ENCODE assay signal across 12 mouse cellular contexts in the genomic region with DNA sequence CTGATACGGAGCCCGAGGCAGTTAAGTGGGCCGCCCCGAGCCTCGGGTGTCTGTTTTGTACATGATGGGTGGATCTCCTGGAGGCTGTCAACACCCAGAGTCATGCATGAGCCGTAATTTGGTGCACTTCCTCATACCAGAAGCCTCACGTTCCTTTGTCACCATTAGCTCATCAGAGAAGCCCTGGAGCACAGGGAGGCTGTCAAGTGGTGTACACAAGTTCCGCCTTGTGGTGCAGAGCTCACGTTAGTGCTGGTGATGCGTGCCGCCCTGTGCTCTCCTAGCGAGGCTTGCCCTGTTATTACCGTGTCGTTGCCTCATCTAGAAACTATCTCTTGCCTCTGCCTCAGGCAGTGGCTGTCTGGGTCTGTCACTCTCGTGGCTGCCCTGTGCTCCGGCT. TPM values are rescaled to one million over a fixed set of nuclear protein-coding genes. Genes with fewer than 3 reads are reported as not detected.
A peak's percentile ranks its signal among the peaks of the same experiment; 100 is the strongest.
DNase-seq lines count a peak whose midpoint lies in the region; ATAC-seq lines count a peak whose summit lies in the region.
"Had no signal": no experiment of that assay in that cellular context is flagged by ENCODE, and none has a peak within 500 bp of the region (broad histone marks: within the 10 kb centered on the region; RNA-seq: fewer than 3 reads in every experiment).

No protein-coding gene starts in this region.

- peak overlapping the region; percentile 36 for H3K27ac ChIP-seq in heart, embryonic 13.5 days (replicated peaks)
- no peak overlapping the region for H3K27ac ChIP-seq in embryonic facial prominence, embryonic 11.5 days (replicated peaks; ENCODE audit: low read depth, low read length)
- H3K27ac ChIP-seq: midbrain, embryonic 12.5 days had no signal

- peak overlapping the region; percentile 33; the same call in 1 of the 2 replicates for H3K9ac ChIP-seq in heart, embryonic 13.5 days
- H3K9ac ChIP-seq in embryonic facial prominence, embryonic 11.5 days (replicated peaks; ENCODE audit: low read length), result no peak overlapping the region
- H3K9ac ChIP-seq: midbrain, embryonic 12.5 days had no signal

- peaks cover 80% of the 10 kb centered on the region for H3K36me3 ChIP-seq in heart, embryonic 13.5 days
- no peaks in the 10 kb centered on the region; the same call in 1 of the 2 replicates for H3K36me3 ChIP-seq in embryonic facial prominence, embryonic 11.5 days (replicated peaks; ENCODE audit: control insufficient read depth, insufficient read depth, low read depth, low read length)

- no peaks in the 10 kb centered on the region for H3K9me3 ChIP-seq in heart, embryonic 13.5 days
- no peaks in the 10 kb centered on the region for H3K9me3 ChIP-seq in embryonic facial prominence, embryonic 11.5 days (replicated peaks; ENCODE audit: control insufficient read depth, low read length)
- H3K9me3 ChIP-seq: G1E; midbrain, embryonic 12.5 days had no signal

- WGBS in heart, embryonic 13.5 days, result 52% methylated on average over 16 of the region's 16 CpGs
- WGBS in embryonic facial prominence, embryonic 11.5 days, result 44% methylated on average over 16 of the region's 16 CpGs

- ATAC-seq in heart, embryonic 13.5 days (ENCODE audit: extremely low read depth, insufficient number of reproducible peaks, low FRiP score, low TSS enrichment), result no peak
- 0 out of 2 replicates have a peak, but pooled peaks have one; percentile 32 for ATAC-seq in embryonic facial prominence, embryonic 11.5 days (replicated peaks; ENCODE audit: insufficient number of reproducible peaks, low FRiP score, low TSS enrichment, low read depth)
- peak; percentile 41 for ATAC-seq in monocyte, adult 5-6 weeks (replicated peaks; ENCODE audit: insufficient number of reproducible peaks, low FRiP score, low TSS enrichment, poor library complexity, severe bottlenecking)
- ATAC-seq in CD4-positive, CD25-positive, alpha-beta regulatory T cell, adult 4 months, result no peak

- no peaks in the 10 kb centered on the region for H3K27me3 ChIP-seq in heart, embryonic 13.5 days (replicated peaks)
- H3K27me3 ChIP-seq in embryonic facial prominence, embryonic 11.5 days (ENCODE audit: control insufficient read depth, insufficient read depth, low read length), result no peaks in the 10 kb centered on the region
- H3K27me3 ChIP-seq: midbrain, embryonic 12.5 days had no signal

- intact Hi-C loops in heart, postnatal 14 days (cut with DNase I), result loop anchor here (10.0 kb wide), 2 partner anchors 178 to 318 kb away; a partner anchor contains a TSS

- peaks cover 16% of the 10 kb centered on the region for H3K4me1 ChIP-seq in heart, embryonic 13.5 days
- no peaks in the 10 kb centered on the region for H3K4me1 ChIP-seq in embryonic facial prominence, embryonic 11.5 days (ENCODE audit: control insufficient read depth, insufficient read depth, low read length)
- H3K4me1 ChIP-seq: midbrain, embryonic 12.5 days had no signal

- no peak overlapping the region for H3K4me3 ChIP-seq in heart, embryonic 13.5 days
- H3K4me3 ChIP-seq in embryonic facial prominence, embryonic 11.5 days (ENCODE audit: low read depth, low read length), result no peak overlapping the region
- H3K4me3 ChIP-seq: midbrain, embryonic 12.5 days had no signal

- DNase-seq in heart, postnatal 14 days, result no peak
- peak; percentile 10 for DNase-seq in MEL-GATA-1-ER (ENCODE audit: extremely low read depth, low read depth)
- DNase-seq in embryonic facial prominence, embryonic 11.5 days (ENCODE audit: low spot score), result peak; percentile 21
- no peak for DNase-seq in layer of hippocampus, postnatal 10 days (ENCODE audit: low spot score in 2 of 2)
- no peak for DNase-seq in right cerebral cortex, postnatal 36 days (ENCODE audit: low spot score in 2 of 2)
- DNase-seq: kidney, postnatal 25 days; liver had no signal

- peak overlapping the region; percentile 44 for H3K4me2 ChIP-seq in heart, embryonic 13.5 days
- H3K4me2 ChIP-seq in embryonic facial prominence, embryonic 11.5 days (ENCODE audit: low read depth, low read length), result no peak overlapping the region
- H3K4me2 ChIP-seq: midbrain, embryonic 12.5 days had no signal

RNA-seq across cellular contexts. Expression of a gene that starts 6.8 kb away (rescaled TPM):
- 37.8 and 41.4 TPM in 2 replicates for polyA plus RNA-seq in heart, embryonic 13.5 days (2015; fragmentation: Nextera tagmentation; extraction: Ambion mirVana)
- total RNA-seq in heart, postnatal 14 days (2021), result 10 to 100 TPM; 54.6 to 57.4 TPM
- 31.3 and 32.9 TPM in 2 replicates for polyA plus RNA-seq in embryonic facial prominence, embryonic 11.5 days (2014; fragmentation: Nextera tagmentation; extraction: Ambion mirVana)
- 12.7 to 23.3 TPM (median 20.4 TPM) in 3 replicates for total RNA-seq in monocyte, adult 5-6 weeks (2017)
- total RNA-seq in layer of hippocampus, postnatal 10 days (2021), result 10 to 100 TPM; 15.3 to 17.9 TPM
- polyA plus RNA-seq in CD4-positive, CD25-positive, alpha-beta regulatory T cell, adult 4 months (2017; shearing (Covaris generic)), result 10 to 100 TPM; 21.9 to 24.5 TPM

RNA-seq across cellular contexts. Expression of a gene that starts 40.8 kb away (rescaled TPM):
- 8.6 and 9.3 TPM in 2 replicates for polyA plus RNA-seq in heart, embryonic 13.5 days (2015; fragmentation: Nextera tagmentation; extraction: Ambion mirVana)
- total RNA-seq in heart, postnatal 14 days (2021), result 10 to 100 TPM; 25.9 to 30.0 TPM
- polyA plus RNA-seq in embryonic facial prominence, embryonic 11.5 days (2014; fragmentation: Nextera tagmentation; extraction: Ambion mirVana), result 6.7 and 7.8 TPM in 2 replicates
- total RNA-seq in monocyte, adult 5-6 weeks (2017), result 53.2 to 57.0 TPM (median 54.4 TPM) in 3 replicates
- 10 to 100 TPM; 40.2 to 42.7 TPM for total RNA-seq in layer of hippocampus, postnatal 10 days (2021)
- 10 to 100 TPM; 18.2 to 20.4 TPM for polyA plus RNA-seq in CD4-positive, CD25-positive, alpha-beta regulatory T cell, adult 4 months (2017; shearing (Covaris generic))

Comparison
In these comparisons a context has a peak if more than half of its experiments do, and no peak if none do; other contexts are left out.
1. ATAC-seq: peak in embryonic facial prominence, embryonic 11.5 days (single experiment) and monocyte, adult 5-6 weeks (single experiment); none in heart, embryonic 13.5 days (single experiment) and CD4-positive, CD25-positive, alpha-beta regulatory T cell, adult 4 months (single experiment).
2. DNase-seq: peak in MEL-GATA-1-ER (single experiment) and embryonic facial prominence, embryonic 11.5 days (single experiment); none in heart, postnatal 14 days (0 of 2), layer of hippocampus, postnatal 10 days (0 of 2) and right cerebral cortex, postnatal 36 days (0 of 2).